Mouse (Mus musculus): ENCODE data around the gene Kifc1.

GRCm38 (mm10) chr17:33848139-33848538 is 42.3 kb downstream of the Kifc1 start:
- no peak for TF ChIP-seq EP300 (IDR thresholded peaks at IDR 0.05; ENCODE audit: low read depth)
- TF ChIP-seq CTCF (IDR thresholded peaks at IDR 0.05; ENCODE audit: low read depth) = no peak

Measured in liver, postnatal 0 days (tissue).